Mouse (Mus musculus) embryonic facial prominence, embryonic 14.5 days (tissue): ENCODE results near the gene Dhrs7c. TPM values are rescaled to one million over a fixed set of nuclear protein-coding genes. Genes with fewer than 3 reads are reported as not detected.
A peak's percentile ranks its signal among the peaks of the same experiment; 100 is the strongest.

Experiments
- ATAC-seq: fragments of 200-750 bp; cut with Nextera tagmentation; 2 replicates; pipeline ENCODE4 v1.8.0; 2017; ENCODE audit warnings: low read depth, moderate number of reproducible peaks, moderate TSS enrichment
- DNase-seq: peaks from one replicate; pipeline ENCODE4 v3.0.0-alpha.2; 2015; ENCODE audit warnings: low spot score
- H3K27ac ChIP-seq: fragments of 300-500 bp; sonication (generic); replicated peaks from 2 replicates; pipeline ENCODE4 v1.5.1; 2014; ENCODE audit warnings: low read depth, mild to moderate bottlenecking, low read length, moderate library complexity
- H3K27me3 ChIP-seq: fragments of 300-500 bp; sonication (generic); replicated peaks from 2 replicates; pipeline ENCODE4 v1.6.1; 2014; ENCODE audit warnings: low read length; ENCODE audit not compliant: control insufficient read depth, insufficient read depth
- H3K36me3 ChIP-seq: fragments of 300-500 bp; sonication (generic); 2 replicates; pipeline ENCODE4 v1.6.1; 2014; ENCODE audit warnings: low read length, mixed read lengths; ENCODE audit not compliant: control insufficient read depth, insufficient read depth
- H3K4me1 ChIP-seq: fragments of 300-500 bp; sonication (generic); 2 replicates; pipeline ENCODE4 v1.6.1; 2014; ENCODE audit warnings: antibody characterized with exemption, low read length; ENCODE audit not compliant: control insufficient read depth, insufficient read depth
- H3K4me2 ChIP-seq: fragments of 300-500 bp; sonication (generic); 2 replicates; pipeline ENCODE4 v1.6.1; 2014; ENCODE audit warnings: low read depth, mild to moderate bottlenecking, low read length, moderate library complexity, mixed read lengths
- H3K4me3 ChIP-seq: fragments of 300-500 bp; sonication (generic); 2 replicates; pipeline ENCODE4 v1.5.1; 2014; ENCODE audit warnings: low read depth, mild to moderate bottlenecking, low read length
- H3K9ac ChIP-seq: fragments of 300-500 bp; sonication (generic); 2 replicates; pipeline ENCODE4 v1.6.1; 2014; ENCODE audit warnings: low read depth, mild to moderate bottlenecking, low read length, moderate library complexity, mixed read lengths
- H3K9me3 ChIP-seq: fragments of 300-500 bp; sonication (generic); 2 replicates; pipeline ENCODE4 v1.6.1; 2016; ENCODE audit warnings: low read length; ENCODE audit not compliant: control insufficient read depth
- WGBS: fragments of 180-500 bp; shearing (Covaris S2); extraction: QIAGEN DNeasy Blood & Tissue Kit; methylation state at CpG from one replicate; pipeline ENCODE4 v1.1.7; 2014; 5-methylcytosine and 5-hydroxymethylcytosine counted together
- polyA plus RNA-seq: library from polyadenylated mRNA; unstranded; fragments of >200 nt; fragmentation: Nextera tagmentation; extraction: Ambion mirVana; gene quantifications from 2 replicates; pipeline ENCODE4 v1.2.1, GENCODE M21; 2014

The Dhrs7c gene
- 16.2 and 23.0 TPM in 2 replicates for polyA plus RNA-seq

DNA sequence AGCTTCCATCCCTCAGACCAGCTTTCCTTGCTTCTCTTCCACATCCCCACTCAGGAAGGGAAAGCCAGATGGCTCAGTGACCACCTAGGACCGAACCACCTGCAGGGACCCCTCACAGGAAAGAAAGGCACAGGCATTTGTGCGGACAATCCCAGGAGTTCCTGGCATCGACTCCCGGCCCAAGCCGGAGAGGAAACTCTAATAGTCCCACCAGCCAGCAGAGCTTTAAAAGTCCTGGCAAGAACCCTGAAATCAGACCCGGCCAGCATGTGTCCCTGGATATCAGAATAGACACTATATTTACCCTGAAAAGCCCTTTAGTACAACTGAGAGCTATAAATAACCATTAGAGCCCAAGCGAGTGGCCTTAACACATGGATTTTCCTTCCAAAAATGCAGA is at the start of gene Dhrs7c:
Gene Dhrs7c, plus strand, starts transcription at position 257 of the 400 bp plus-strand sequence.
- Histone ChIP-seq H3K27ac (no peak within 1 kb of the TSS), H3K4me3 (no peak within 1 kb of the TSS), H3K9me3 (no peaks in the 10 kb centered on the region), H3K4me2 (no peak within 1 kb of the TSS), H3K9ac (no peak within 1 kb of the TSS), H3K27me3 (no peaks in the 10 kb centered on the region), H3K4me1 (no peaks in the 10 kb centered on the region), H3K36me3 (no peaks in the 10 kb centered on the region)
- ATAC-seq (no peak), DNase-seq (peak; percentile 43)
- 61% methylated on average over 7 of the region's 7 CpGs for WGBS

GRCm38 (mm10) chr11:67756287-67756686 is 41.7 kb upstream of the Dhrs7c start:
- no peak for DNase-seq
- H3K9ac ChIP-seq = no peak overlapping the region
- ATAC-seq = no peak
- H3K4me2 ChIP-seq = no peak overlapping the region
- no peaks in the 10 kb centered on the region for H3K9me3 ChIP-seq
- H3K36me3 ChIP-seq = no peaks in the 10 kb centered on the region
- H3K4me1 ChIP-seq = no peaks in the 10 kb centered on the region
- H3K4me3 ChIP-seq = no peak overlapping the region
- no peaks in the 10 kb centered on the region for H3K27me3 ChIP-seq
- 95% methylated on average over 1 of the region's 1 CpGs for WGBS
- H3K27ac ChIP-seq = no peak overlapping the region

GRCm38 (mm10) chr11:67757373-67758167 is 40.4 kb upstream of the Dhrs7c start:
- H3K4me3 ChIP-seq = no peak overlapping the region
- 69% methylated on average over 15 of the region's 15 CpGs for WGBS
- no peak overlapping the region for H3K4me2 ChIP-seq

DNA sequence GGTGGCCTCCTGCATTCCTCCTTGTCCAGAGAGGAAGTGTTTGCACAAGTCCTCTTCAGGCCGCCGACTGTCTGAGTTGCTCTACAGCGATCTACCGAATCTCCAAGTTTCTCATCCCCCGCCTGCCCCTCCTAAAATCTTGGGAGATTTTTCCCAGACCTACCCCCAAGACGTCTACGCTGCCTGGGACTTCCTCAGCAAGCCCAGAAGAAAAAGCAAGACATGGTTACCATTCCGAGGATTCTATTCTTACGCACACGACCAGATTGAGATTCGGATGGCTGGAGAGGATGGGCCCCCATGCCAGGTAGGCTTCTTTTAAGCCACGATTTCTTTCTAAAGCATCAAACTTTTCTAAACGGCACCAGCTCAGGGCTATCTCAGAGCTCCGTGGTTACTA is 26.9 kb upstream of the Dhrs7c start, which contains the start of gene Glp2r:
Gene Glp2r, minus strand, starts transcription at position 101 of the 400 bp plus-strand sequence.
- Histone ChIP-seq H3K27me3 (no peaks in the 10 kb centered on the region), H3K4me2 (no peak within 1 kb of the TSS), H3K36me3 (no peaks in the 10 kb centered on the region), H3K27ac (no peak within 1 kb of the TSS), H3K4me1 (no peaks in the 10 kb centered on the region), H3K4me3 (no peak within 1 kb of the TSS), H3K9me3 (no peaks in the 10 kb centered on the region), H3K9ac (no peak within 1 kb of the TSS)
- ATAC-seq = no peak
- no peak for DNase-seq
- WGBS = 79% methylated on average over 14 of the region's 14 CpGs

More at GRCm38 (mm10) chr11:67757373-67758167, 40.4 kb upstream of the Dhrs7c start:
- Histone ChIP-seq H3K9ac (no peak overlapping the region), H3K27ac (no peak overlapping the region), H3K4me1 (no peaks in the 10 kb centered on the region), H3K36me3 (no peaks in the 10 kb centered on the region), H3K27me3 (no peaks in the 10 kb centered on the region), H3K9me3 (no peaks in the 10 kb centered on the region)
- DNase-seq = no peak
- ATAC-seq = no peak

- WGBS = 87% methylated on average over 2 of the region's 2 CpGs
- no peaks in the 10 kb centered on the region for H3K36me3 ChIP-seq
Measured at GRCm38 (mm10) chr11:67771691-67772090, 26.3 kb upstream of the Dhrs7c start.

DNA sequence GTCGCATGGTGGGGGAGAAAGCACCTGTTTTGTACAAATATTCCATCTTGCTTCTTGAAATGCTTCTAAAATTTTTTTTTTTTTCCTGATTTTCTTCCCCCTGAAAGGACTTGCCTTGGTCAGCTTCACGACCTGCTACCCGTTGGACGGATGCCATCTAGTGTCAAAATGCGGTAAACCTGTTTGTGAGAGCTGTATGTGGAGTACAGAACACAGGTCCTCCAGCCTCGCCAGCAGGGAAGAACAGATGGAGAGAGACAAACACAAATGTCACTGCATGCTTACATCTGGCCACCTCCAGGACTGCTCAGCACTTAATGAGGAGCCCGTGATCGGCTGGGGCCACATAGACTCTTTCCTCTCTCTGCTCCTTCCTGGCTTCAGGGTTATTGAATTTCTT is 25.4 kb upstream of the Dhrs7c start:
- H3K9me3 ChIP-seq = no peaks in the 10 kb centered on the region
- H3K27ac ChIP-seq = no peak overlapping the region
- no peak overlapping the region for H3K9ac ChIP-seq
- H3K27me3 ChIP-seq = no peaks in the 10 kb centered on the region
- DNase-seq (peak; percentile 84), ATAC-seq (no peak)
- no peaks in the 10 kb centered on the region for H3K36me3 ChIP-seq
- H3K4me3 ChIP-seq = no peak overlapping the region
- no peak overlapping the region for H3K4me2 ChIP-seq
- whole genome bisulfite sequencing = 22% methylated on average over 8 of the region's 8 CpGs
- H3K4me1 ChIP-seq = no peaks in the 10 kb centered on the region

More at GRCm38 (mm10) chr11:67771691-67772090, 26.3 kb upstream of the Dhrs7c start:
- Histone ChIP-seq H3K4me2 (no peak overlapping the region), H3K9ac (no peak overlapping the region), H3K4me1 (no peaks in the 10 kb centered on the region), H3K27ac (no peak overlapping the region), H3K27me3 (no peaks in the 10 kb centered on the region), H3K4me3 (no peak overlapping the region), H3K9me3 (no peaks in the 10 kb centered on the region)
- ATAC-seq (no peak), DNase-seq (no peak)

- no peaks in the 10 kb centered on the region for H3K27me3 ChIP-seq
- no peak within 1 kb of the TSS for H3K4me3 ChIP-seq
- no peak within 1 kb of the TSS for H3K4me2 ChIP-seq
- H3K36me3 ChIP-seq = no peaks in the 10 kb centered on the region
- no peaks in the 10 kb centered on the region for H3K4me1 ChIP-seq
- 75% methylated on average over 12 of the region's 12 CpGs for WGBS
- H3K9ac ChIP-seq = no peak within 1 kb of the TSS
- ATAC-seq (no peak), DNase-seq (no peak)
- H3K9me3 ChIP-seq = no peaks in the 10 kb centered on the region
- H3K27ac ChIP-seq = no peak within 1 kb of the TSS
Measured at GRCm38 (mm10) chr11:67774379-67774778, 23.6 kb upstream of the Dhrs7c start, which contains the start of gene Gsg1l2. Gene Gsg1l2 (plus strand): TSS chr11:67774608.

DNA sequence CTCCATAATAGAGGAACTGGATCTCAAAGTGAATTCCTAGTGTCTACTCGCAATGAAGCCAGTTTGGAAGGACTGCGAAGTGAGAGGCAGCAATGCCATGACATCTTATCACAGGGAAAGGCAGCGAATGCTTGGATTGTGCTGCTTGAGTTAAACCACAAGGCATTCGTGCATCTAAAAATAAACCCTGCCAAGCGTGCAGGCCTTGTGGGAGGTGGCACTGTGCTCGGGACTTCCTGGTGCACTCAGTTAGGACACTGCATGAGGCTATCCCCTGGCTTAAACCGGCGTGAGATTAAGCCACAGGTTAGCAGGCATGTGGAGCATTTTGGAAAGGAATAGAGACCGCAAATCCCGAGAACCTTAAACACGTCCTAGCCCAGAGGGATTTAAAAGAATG is 7.8 kb upstream of the Dhrs7c start:
- Histone ChIP-seq H3K27ac (no peak overlapping the region), H3K4me1 (no peaks in the 10 kb centered on the region), H3K9me3 (no peaks in the 10 kb centered on the region), H3K27me3 (no peaks in the 10 kb centered on the region), H3K4me3 (no peak overlapping the region), H3K4me2 (no peak overlapping the region), H3K36me3 (no peaks in the 10 kb centered on the region), H3K9ac (no peak overlapping the region)
- DNase-seq (peak; percentile 19), ATAC-seq (no peak)
- 69% methylated on average over 11 of the region's 11 CpGs for WGBS
